Mouse (Mus musculus) lung, postnatal 0 days (tissue): Measurements from ENCODE around the gene Elp1. TPM values are rescaled to one million over a fixed set of nuclear protein-coding genes. Genes with fewer than 3 reads are reported as not detected.

Experiments used
- ATAC-seq: fragments of 200-750 bp; cut with Nextera tagmentation; 2 replicates; pipeline ENCODE4 v1.8.0; 2017; ENCODE audit warnings: moderate library complexity
- DNase-seq: peaks from one replicate; pipeline ENCODE4 v3.0.0-alpha.2; 2016; ENCODE audit warnings: low spot score
- H3K27ac ChIP-seq: fragments of 300-500 bp; sonication (generic); 2 replicates; pipeline ENCODE4 v1.5.1; 2014; ENCODE audit warnings: antibody characterized with exemption, mild to moderate bottlenecking, low read length, mixed read lengths
- H3K27me3 ChIP-seq: fragments of 300-500 bp; sonication (generic); replicated peaks from 2 replicates; pipeline ENCODE4 v1.6.1; 2014; ENCODE audit warnings: low read length, mixed read lengths; ENCODE audit not compliant: insufficient read depth
- H3K36me3 ChIP-seq: fragments of 300-500 bp; sonication (generic); 2 replicates; pipeline ENCODE4 v1.6.1; 2014; ENCODE audit warnings: low read length, mixed read lengths; ENCODE audit not compliant: insufficient read depth
- H3K4me1 ChIP-seq: fragments of 300-500 bp; sonication (generic); 2 replicates; pipeline ENCODE4 v1.6.1; 2014; ENCODE audit warnings: antibody characterized with exemption, low read depth, low read length, mixed read lengths; ENCODE audit not compliant: insufficient read depth
- H3K4me2 ChIP-seq: fragments of 300-500 bp; sonication (generic); replicated peaks from 2 replicates; pipeline ENCODE4 v1.6.1; 2014; ENCODE audit warnings: low read depth, mild to moderate bottlenecking, low read length, moderate library complexity, mixed read lengths
- H3K4me3 ChIP-seq: fragments of 300-500 bp; sonication (generic); 2 replicates; pipeline ENCODE4 v1.5.1; 2014; ENCODE audit warnings: low read depth, low read length
- H3K9ac ChIP-seq: fragments of 300-500 bp; sonication (generic); replicated peaks from 2 replicates; pipeline ENCODE4 v1.6.1; 2014; ENCODE audit warnings: low read depth, mild to moderate bottlenecking
- H3K9me3 ChIP-seq: fragments of 300-500 bp; sonication (generic); 2 replicates; pipeline ENCODE4 v1.6.1; 2016; ENCODE audit warnings: low read length, mixed read lengths
- CTCF ChIP-seq: IDR thresholded peaks from 2 replicates; pipeline ENCODE4 v1.5.1; 2016; ENCODE audit warnings: antibody characterized with exemption, mild to moderate bottlenecking
- EP300 ChIP-seq: IDR thresholded peaks from 2 replicates; pipeline ENCODE4 v1.6.1; 2016; ENCODE audit warnings: antibody characterized with exemption, mild to moderate bottlenecking, control low read depth
- WGBS: fragments of 180-500 bp; shearing (Covaris S2); extraction: QIAGEN DNeasy Blood & Tissue Kit; methylation state at CpG from one replicate; pipeline ENCODE4 v1.1.7; 2014; 5-methylcytosine and 5-hydroxymethylcytosine counted together
- polyA plus RNA-seq: library from polyadenylated mRNA; unstranded; fragments of >200 nt; fragmentation: Nextera tagmentation; extraction: Ambion mirVana; gene quantifications from 2 replicates; pipeline ENCODE4 v1.2.1, GENCODE M21; 2015

The Elp1 gene
- polyA plus RNA-seq, 1 experiment from 2014 or later, result 16.4 TPM

DNA sequence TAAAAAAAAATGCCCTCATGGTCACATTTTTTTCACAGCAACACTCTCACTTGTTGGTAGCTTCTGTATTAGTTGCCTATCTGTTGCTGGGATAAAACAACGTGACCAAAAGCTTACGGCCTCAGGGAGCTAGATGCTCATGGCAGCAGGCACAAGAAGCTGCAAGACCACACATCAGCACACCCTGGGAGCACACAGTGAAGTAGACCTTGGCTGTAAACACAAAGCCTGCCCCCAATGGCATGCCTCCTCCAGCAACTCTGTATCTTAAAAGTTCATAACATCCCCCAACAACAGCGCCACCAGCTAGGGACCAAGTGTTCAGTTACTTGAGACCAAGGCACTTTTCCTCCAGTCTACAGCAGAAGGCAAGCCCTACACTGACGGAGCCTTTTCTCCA is 6.9 kb upstream of the Elp1 start:
- whole genome bisulfite sequencing, result 57% methylated on average over 4 of the region's 4 CpGs
- no peaks in the 10 kb centered on the region for H3K9me3 ChIP-seq
- DNase-seq (no peak), ATAC-seq (no peak)
- H3K4me1 ChIP-seq, result no peaks in the 10 kb centered on the region
- no peaks in the 10 kb centered on the region for H3K27me3 ChIP-seq
- TF ChIP-seq CTCF (no peak), EP300 (no peak)
- no peak overlapping the region for H3K4me3 ChIP-seq
- H3K4me2 ChIP-seq, result no peak overlapping the region
- H3K9ac ChIP-seq, result no peak overlapping the region
- peaks cover 3% of the 10 kb centered on the region; the same call in 1 of the 2 replicates for H3K36me3 ChIP-seq
- no peak overlapping the region for H3K27ac ChIP-seq

GRCm38 (mm10) chr4:56802669-56803150 is 579 bp upstream of the Elp1 start:
- Histone ChIP-seq H3K27me3 (no peaks in the 10 kb centered on the region), H3K36me3 (peaks cover 9% of the 10 kb centered on the region; the same call in 1 of the 2 replicates), H3K4me1 (peaks cover 4% of the 10 kb centered on the region; the same call in 1 of the 2 replicates), H3K27ac (no peak overlapping the region), H3K4me3 (peak overlapping the region; percentile 84), H3K9ac (peak overlapping the region; percentile 85), H3K9me3 (no peaks in the 10 kb centered on the region), H3K4me2 (peak overlapping the region; percentile 68)
- TF ChIP-seq CTCF, result no peak; the same call in 1 of the 2 replicates
- WGBS, result 1% methylated on average over 25 of the region's 25 CpGs
- DNase-seq (no peak), ATAC-seq (peak; percentile 13)

DNA sequence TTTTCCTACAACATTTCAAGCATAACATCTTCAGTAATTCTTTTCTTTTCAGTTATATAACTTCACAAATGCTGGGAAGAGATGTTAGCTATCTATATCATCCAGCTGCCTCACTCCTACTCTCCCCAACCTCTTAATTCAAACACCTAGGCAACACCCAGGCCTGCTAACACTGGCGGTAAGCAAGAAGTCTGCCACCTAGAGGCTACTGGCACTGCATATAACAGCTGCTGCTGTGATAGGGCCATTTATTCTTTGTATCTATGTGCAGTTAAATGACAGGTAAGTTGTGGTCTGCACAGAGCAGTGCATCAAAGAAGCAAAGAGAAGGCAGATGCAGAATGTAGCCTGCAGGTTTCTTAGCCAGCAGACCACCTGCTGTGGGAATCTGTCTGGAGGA is 10.8 kb downstream of the Elp1 start:
- Histone ChIP-seq H3K9me3 (no peaks in the 10 kb centered on the region), H3K4me2 (no peak overlapping the region), H3K9ac (no peak overlapping the region), H3K27me3 (no peaks in the 10 kb centered on the region), H3K4me1 (no peaks in the 10 kb centered on the region), H3K4me3 (no peak overlapping the region), H3K36me3 (peaks cover 50% of the 10 kb centered on the region), H3K27ac (no peak overlapping the region)
- ATAC-seq (no peak), DNase-seq (peak; percentile 22)
- peak; percentile 59 for TF ChIP-seq CTCF
- TF ChIP-seq EP300, result no peak
- WGBS, result 47% methylated on average over 1 of the region's 1 CpGs

GRCm38 (mm10) chr4:56771065-56771464 is 31.1 kb downstream of the Elp1 start:
- Histone ChIP-seq H3K4me2 (no peak overlapping the region), H3K36me3 (peaks cover 54% of the 10 kb centered on the region; the same call in 1 of the 2 replicates), H3K4me3 (no peak overlapping the region), H3K4me1 (no peaks in the 10 kb centered on the region), H3K9me3 (no peaks in the 10 kb centered on the region), H3K27me3 (no peaks in the 10 kb centered on the region), H3K27ac (no peak overlapping the region), H3K9ac (no peak overlapping the region)
- DNase-seq, result no peak
- 60% methylated on average over 1 of the region's 1 CpGs for WGBS
- TF ChIP-seq CTCF (no peak), EP300 (no peak)
- ATAC-seq, result no peak

DNA sequence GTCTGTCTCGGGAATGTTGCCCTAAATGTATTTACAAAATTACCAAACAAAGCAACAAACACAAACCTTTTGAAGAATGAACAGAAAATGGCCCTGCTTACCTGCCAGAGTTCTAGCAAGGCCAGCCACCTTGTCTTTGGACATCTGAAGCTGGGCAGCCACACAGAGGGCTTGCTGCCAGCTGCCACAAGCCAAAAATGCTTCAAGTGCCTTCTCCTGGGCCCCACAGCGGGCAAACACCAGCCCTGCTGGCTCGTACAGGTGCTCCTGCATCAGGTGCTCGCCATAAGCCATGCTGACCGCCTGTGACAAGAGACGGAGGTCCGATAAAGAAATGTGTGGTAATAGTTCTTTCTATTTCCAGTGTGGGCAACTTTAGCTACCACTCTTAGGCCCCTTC is 33.2 kb downstream of the Elp1 start:
- Histone ChIP-seq H3K4me1 (no peaks in the 10 kb centered on the region), H3K27me3 (no peaks in the 10 kb centered on the region), H3K4me2 (no peak overlapping the region), H3K36me3 (peaks cover 48% of the 10 kb centered on the region; the same call in 1 of the 2 replicates), H3K4me3 (no peak overlapping the region), H3K9ac (no peak overlapping the region), H3K27ac (no peak overlapping the region), H3K9me3 (no peaks in the 10 kb centered on the region)
- 61% methylated on average over 7 of the region's 7 CpGs for WGBS
- peak; percentile 56 for ATAC-seq
- no peak for DNase-seq
- TF ChIP-seq CTCF (no peak), EP300 (no peak)

GRCm38 (mm10) chr4:56767861-56768284 is 34.3 kb downstream of the Elp1 start:
- Histone ChIP-seq H3K9me3 (no peaks in the 10 kb centered on the region), H3K36me3 (peaks cover 38% of the 10 kb centered on the region; the same call in 1 of the 2 replicates), H3K4me1 (no peaks in the 10 kb centered on the region), H3K4me3 (no peak overlapping the region), H3K27me3 (no peaks in the 10 kb centered on the region), H3K9ac (no peak overlapping the region), H3K4me2 (no peak overlapping the region), H3K27ac (no peak overlapping the region)
- peak; percentile 79 for DNase-seq
- 62% methylated on average over 5 of the region's 5 CpGs for WGBS
- TF ChIP-seq CTCF (no peak), EP300 (no peak)
- ATAC-seq, result peak; percentile 82
